Mouse (Mus musculus) C2C12 (cell line): ENCODE data around the gene Hk2. TPM values are rescaled to one million over a fixed set of nuclear protein-coding genes. Genes with fewer than 3 reads are reported as not detected.

Experiments used
- H3K27me3 ChIP-seq: one replicate; pipeline ENCODE4 v1.6.1; 2011; ENCODE audit not compliant: control insufficient read depth, insufficient read depth, insufficient read length
- H3K36me3 ChIP-seq: one replicate; pipeline ENCODE4 v1.6.1; 2011; ENCODE audit not compliant: control insufficient read depth, insufficient read depth
- H3K4me3 ChIP-seq: one replicate; pipeline ENCODE4 v1.5.1; 2011; ENCODE audit warnings: mild to moderate bottlenecking, control low read depth; ENCODE audit not compliant: poor library complexity, insufficient read depth, severe bottlenecking
- H3K79me2 ChIP-seq: one replicate; pipeline ENCODE4 v1.6.1; 2011; ENCODE audit not compliant: control insufficient read depth, insufficient read depth
- H3K79me3 ChIP-seq: one replicate; pipeline ENCODE4 v1.6.1; 2011; ENCODE audit warnings: low read depth, control low read depth
- H3ac ChIP-seq: one replicate; pipeline ENCODE3; 2011; ENCODE audit warnings: low read depth; ENCODE audit not compliant: control insufficient read depth, insufficient read length
- CEBPB ChIP-seq: IDR thresholded peaks from one replicate; pipeline ENCODE4 v1.6.1; 2011; ENCODE audit warnings: low read depth, mild to moderate bottlenecking, control low read depth, moderate library complexity
- CTCF ChIP-seq: IDR thresholded peaks from one replicate; pipeline ENCODE4 v1.5.1; 2011; ENCODE audit not compliant: control insufficient read depth, insufficient read depth, insufficient read length
- FOSL1 ChIP-seq: IDR thresholded peaks from one replicate; pipeline ENCODE4 v1.8.0; 2011; ENCODE audit warnings: mild to moderate bottlenecking, low read length; ENCODE audit not compliant: poor library complexity, insufficient read depth, severe bottlenecking
- MAX ChIP-seq: IDR thresholded peaks from one replicate; pipeline ENCODE4 v1.6.1; 2011; ENCODE audit warnings: mild to moderate bottlenecking, control low read depth
- MYOD1 ChIP-seq: IDR thresholded peaks from one replicate; pipeline ENCODE4 v1.6.1; 2011; ENCODE audit warnings: low read depth; ENCODE audit not compliant: control insufficient read depth, insufficient read length
- MYOG ChIP-seq: IDR thresholded peaks from one replicate; pipeline ENCODE4 v1.6.1; 2011; ENCODE audit not compliant: control insufficient read depth, insufficient read length; ENCODE audit errors: extremely low read depth
- USF1 ChIP-seq: IDR thresholded peaks from one replicate; pipeline ENCODE4 v1.6.1; 2011; ENCODE audit warnings: low read depth, mild to moderate bottlenecking, control low read depth, moderate library complexity
- polyA plus RNA-seq: library from polyadenylated mRNA; unstranded; fragments of >200 nt; fragmentation: generic; extraction: Trizol; gene quantifications from one replicate; pipeline ENCODE4 v1.2.1, GENCODE M21; 2012; ENCODE audit warnings: missing spikeins

The Hk2 gene
- polyA plus RNA-seq, 1 experiment: 24.3 TPM

DNA sequence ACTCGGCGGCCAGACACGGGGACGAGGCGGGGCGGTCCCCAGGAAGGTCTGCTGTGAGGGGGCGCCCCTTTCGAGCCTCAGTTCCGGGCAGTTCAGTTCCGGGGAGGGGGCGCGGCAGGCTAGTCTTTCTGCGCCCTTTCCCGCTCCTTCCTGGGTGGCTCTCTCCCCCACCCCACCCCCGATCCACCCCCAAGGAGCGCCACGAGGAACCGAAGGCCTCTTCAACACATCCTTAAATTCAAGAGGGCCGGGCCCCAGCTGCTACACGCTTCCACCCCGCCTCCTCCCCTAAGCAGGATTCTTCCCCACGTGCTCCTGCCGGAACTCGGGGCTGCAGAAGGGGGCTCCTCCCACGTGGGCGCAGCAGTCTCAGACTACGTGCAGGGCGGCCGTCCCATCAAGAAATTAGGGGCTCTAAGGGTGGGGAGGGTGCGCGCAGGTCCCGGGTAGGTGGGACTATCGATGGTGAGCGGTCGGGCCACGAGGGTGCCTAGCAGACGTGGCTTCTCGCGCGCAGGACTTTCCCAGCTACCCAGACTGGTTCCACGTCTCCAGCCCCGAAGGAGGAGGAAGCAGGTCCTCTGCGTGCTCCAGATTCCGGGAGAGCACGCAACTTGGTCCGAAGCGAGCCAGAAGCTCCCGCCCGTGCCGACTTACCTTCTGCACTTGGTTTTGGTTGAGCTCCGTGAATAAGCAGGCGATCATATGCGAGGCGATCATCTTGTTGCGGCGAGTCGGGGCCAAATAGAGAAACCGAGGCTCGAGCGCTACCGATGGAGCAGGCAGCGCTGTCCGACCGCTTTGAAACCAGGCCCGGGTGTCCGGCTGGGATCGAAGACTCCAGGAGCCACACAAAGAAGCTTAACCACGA, 758 bp downstream of the Hk2 start:
- H3ac ChIP-seq: peak overlapping the region; percentile 70
- H3K4me3 ChIP-seq: peak overlapping the region; percentile 76
- peaks cover 55% of the 10 kb centered on the region for H3K79me2 ChIP-seq
- H3K27me3 ChIP-seq: no peaks in the 10 kb centered on the region
- H3K36me3 ChIP-seq: peaks cover 5% of the 10 kb centered on the region
- no peak for TF ChIP-seq FOSL1
- no peak for TF ChIP-seq MYOG
- TF ChIP-seq MAX: peak; percentile 95
- TF ChIP-seq USF1: peak; percentile 50
- H3K79me3 ChIP-seq: peaks cover 42% of the 10 kb centered on the region

DNA sequence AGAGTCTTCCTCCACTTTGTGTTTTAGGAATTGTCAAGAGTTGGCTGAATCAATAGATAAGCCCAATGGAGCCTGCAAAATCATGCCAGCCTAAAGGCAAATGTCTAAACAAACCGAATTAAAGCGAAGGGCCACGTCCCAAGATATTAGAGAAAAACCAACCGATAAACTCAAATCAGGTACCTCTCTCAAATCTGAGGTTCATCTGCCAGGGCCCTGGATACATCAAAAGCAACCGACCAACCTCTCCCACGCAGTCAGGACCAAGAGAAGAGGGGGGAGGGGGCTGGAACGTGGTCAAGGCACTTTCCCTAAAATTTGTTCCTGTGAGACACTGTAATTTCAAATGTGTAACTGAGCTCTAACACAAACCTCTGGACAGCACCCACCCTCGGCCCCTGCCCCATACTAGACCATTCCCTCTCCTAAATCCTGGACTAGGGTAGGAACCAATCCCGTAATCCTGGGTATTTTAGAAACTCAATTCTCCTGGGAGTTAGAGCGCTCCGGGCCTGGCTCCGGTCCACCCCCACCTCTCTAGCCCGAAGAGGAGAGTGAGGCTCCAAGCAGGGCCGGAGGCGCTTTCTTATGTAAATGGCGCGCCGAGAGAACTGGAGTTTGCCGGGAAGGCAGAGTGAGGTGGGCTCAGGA, 1.7 kb downstream of the Hk2 start:
- Histone ChIP-seq H3K27me3 (no peaks in the 10 kb centered on the region), H3ac (peak overlapping the region; percentile 65), H3K79me2 (peaks cover 64% of the 10 kb centered on the region), H3K79me3 (peaks cover 49% of the 10 kb centered on the region), H3K36me3 (peaks cover 5% of the 10 kb centered on the region), H3K4me3 (peak overlapping the region; percentile 76)
- no peak for TF ChIP-seq USF1

DNA sequence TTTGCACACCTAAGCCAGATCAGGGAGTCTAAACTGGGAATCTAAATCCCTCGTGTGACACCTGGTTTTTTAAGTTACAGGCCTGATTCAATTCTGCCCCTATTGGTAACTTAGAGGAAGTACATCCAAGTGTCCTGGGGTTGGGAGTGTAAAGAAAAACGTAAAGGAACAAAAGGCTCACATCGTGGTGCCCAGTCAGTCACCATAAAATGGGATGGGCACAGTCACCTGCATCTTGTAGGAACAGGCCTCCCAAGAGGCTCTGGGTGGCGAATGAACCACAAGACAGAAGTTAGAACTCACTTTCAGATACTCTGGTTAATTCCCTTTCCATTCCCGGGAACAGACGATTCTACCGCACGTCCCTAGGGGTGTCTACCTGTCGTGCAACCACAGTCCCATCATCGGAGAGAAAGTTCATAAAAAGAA, 2.3 kb downstream of the Hk2 start:
- peaks cover 54% of the 10 kb centered on the region for H3K79me3 ChIP-seq
- peaks cover 5% of the 10 kb centered on the region for H3K36me3 ChIP-seq
- TF ChIP-seq MAX: no peak
- no peak overlapping the region for H3ac ChIP-seq
- peaks cover 70% of the 10 kb centered on the region for H3K79me2 ChIP-seq
- no peaks in the 10 kb centered on the region for H3K27me3 ChIP-seq
- peak overlapping the region; percentile 76 for H3K4me3 ChIP-seq

DNA sequence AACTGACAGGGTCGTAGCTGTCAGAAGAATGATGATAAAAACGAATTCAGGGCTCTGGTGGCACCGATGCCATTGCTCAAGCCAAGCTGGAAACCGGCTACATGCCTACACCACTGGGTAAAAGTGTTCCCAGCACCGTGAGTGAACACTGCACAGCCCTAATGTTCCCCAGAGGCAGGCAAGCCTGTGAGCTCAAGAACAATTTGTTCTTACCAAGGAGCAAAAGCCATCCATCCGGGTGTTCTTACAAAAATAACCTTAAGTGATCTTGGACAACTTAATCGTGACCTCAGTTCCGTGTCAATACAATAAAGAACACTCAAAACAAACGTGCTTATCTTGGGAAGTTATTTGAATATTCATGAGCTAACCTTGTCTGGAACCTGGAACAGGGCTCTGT, 3.2 kb downstream of the Hk2 start:
- Histone ChIP-seq H3K79me3 (peaks cover 63% of the 10 kb centered on the region), H3K4me3 (no peak overlapping the region), H3K27me3 (no peaks in the 10 kb centered on the region), H3K36me3 (peaks cover 5% of the 10 kb centered on the region), H3ac (no peak overlapping the region), H3K79me2 (peaks cover 79% of the 10 kb centered on the region)
- TF ChIP-seq FOSL1: no peak

DNA sequence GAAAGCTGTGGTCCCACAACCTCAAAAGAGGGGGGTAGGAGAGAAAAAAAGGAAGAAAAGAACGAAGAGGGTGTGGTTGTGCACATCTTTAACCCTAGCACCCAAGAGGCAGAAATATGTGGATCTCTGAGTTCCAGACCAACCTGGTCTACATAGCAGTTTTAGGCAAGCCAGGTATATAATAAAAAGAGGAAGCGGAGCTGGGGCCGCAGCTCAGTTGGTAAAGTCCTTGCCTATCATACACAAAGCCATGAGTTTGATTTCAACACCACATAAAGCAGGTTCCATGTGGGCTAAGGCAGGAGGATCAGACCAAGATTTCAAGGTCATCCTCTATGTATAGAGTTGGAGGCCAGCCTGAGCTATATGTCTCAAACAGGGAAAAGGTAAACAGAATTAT, 4.0 kb downstream of the Hk2 start:
- H3K79me3 ChIP-seq: peaks cover 71% of the 10 kb centered on the region
- no peaks in the 10 kb centered on the region for H3K27me3 ChIP-seq
- peaks cover 87% of the 10 kb centered on the region for H3K79me2 ChIP-seq
- no peak overlapping the region for H3ac ChIP-seq
- no peak overlapping the region for H3K4me3 ChIP-seq
- no peak for TF ChIP-seq MYOD1
- no peak for TF ChIP-seq MAX
- no peak for TF ChIP-seq USF1
- peaks cover 5% of the 10 kb centered on the region for H3K36me3 ChIP-seq

DNA sequence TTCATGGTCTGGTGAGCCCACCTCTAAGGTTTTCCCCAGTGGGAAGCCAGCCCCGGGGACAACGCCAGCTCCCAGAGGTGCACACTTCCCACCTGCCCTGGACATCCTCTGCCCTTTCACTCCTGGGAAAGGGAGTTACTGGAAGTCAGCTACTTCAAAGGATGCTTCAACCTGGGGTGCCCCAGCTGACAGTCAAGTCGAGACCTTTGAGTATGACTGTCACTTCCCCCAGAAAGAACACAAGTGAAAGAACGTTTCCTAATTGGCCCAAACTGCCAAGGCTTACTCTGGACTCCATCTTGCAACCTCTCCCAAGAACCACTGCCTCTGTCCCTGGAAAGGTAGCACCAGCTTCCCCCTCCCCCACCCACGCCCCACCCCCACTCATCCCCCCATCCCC, 4.5 kb downstream of the Hk2 start:
- TF ChIP-seq USF1 (no peak), MAX (no peak), MYOD1 (no peak), CTCF (no peak), CEBPB (no peak), FOSL1 (no peak), MYOG (no peak)
- no peak overlapping the region for H3K4me3 ChIP-seq
- H3K79me3 ChIP-seq: peaks cover 77% of the 10 kb centered on the region
- peaks cover 5% of the 10 kb centered on the region for H3K36me3 ChIP-seq
- peaks cover 93% of the 10 kb centered on the region for H3K79me2 ChIP-seq
- no peaks in the 10 kb centered on the region for H3K27me3 ChIP-seq
- no peak overlapping the region for H3ac ChIP-seq
